Mouse (Mus musculus): ENCODE measurements around the gene Pah. TPM values are rescaled to one million over a fixed set of nuclear protein-coding genes. Genes with fewer than 3 reads are reported as not detected.

Gene Pah
- polyA plus RNA-seq, 1 experiment from 2014 or later: 0.60 TPM

DNA sequence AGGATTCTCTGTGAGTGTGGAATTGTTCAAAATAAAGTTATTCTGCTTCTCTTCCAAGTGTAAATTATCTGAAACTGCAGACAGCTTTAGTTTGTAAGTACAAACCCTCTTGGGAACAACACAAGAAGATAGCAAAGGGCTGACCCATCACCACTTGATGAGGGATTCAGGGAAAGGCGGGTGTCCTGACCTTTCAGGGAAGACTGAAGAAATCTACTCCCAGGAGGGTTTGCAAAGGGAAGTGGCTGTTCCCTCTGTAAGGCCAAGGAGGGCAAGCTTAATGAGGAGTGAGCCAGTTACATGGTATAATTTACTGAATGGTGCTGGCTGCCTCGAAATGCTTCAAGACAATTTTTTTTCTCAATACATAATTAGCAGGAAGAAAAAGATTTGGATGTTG, 72.3 kb downstream of the Pah start:
- Histone ChIP-seq H3K9ac (ENCODE audit: low read depth, low read length) (no peak overlapping the region), H3K36me3 (ENCODE audit: control insufficient read depth, insufficient read depth, low read length) (no peaks in the 10 kb centered on the region), H3K4me2 (replicated peaks; ENCODE audit: low read depth, low read length) (no peak overlapping the region), H3K4me1 (ENCODE audit: control insufficient read depth, insufficient read depth, low read length) (no peaks in the 10 kb centered on the region), H3K27me3 (ENCODE audit: control insufficient read depth, insufficient read depth, low read length) (no peaks in the 10 kb centered on the region), H3K27ac (ENCODE audit: low read depth, low read length) (no peak overlapping the region), H3K4me3 (ENCODE audit: low read length) (no peak overlapping the region), H3K9me3 (ENCODE audit: control insufficient read depth, low read length) (no peaks in the 10 kb centered on the region)
- ATAC-seq (ENCODE audit: low FRiP score, low TSS enrichment): no peak
- 29% methylated on average over 2 of the region's 2 CpGs for WGBS

GRCm38 (mm10) chr10:87596361-87597074, 74.9 kb downstream of the Pah start:
- Histone ChIP-seq H3K4me1 (ENCODE audit: control insufficient read depth, insufficient read depth, low read length) (no peaks in the 10 kb centered on the region), H3K4me3 (ENCODE audit: low read length) (no peak overlapping the region), H3K27me3 (ENCODE audit: control insufficient read depth, insufficient read depth, low read length) (no peaks in the 10 kb centered on the region), H3K9ac (ENCODE audit: low read depth, low read length) (no peak overlapping the region), H3K27ac (ENCODE audit: low read depth, low read length) (no peak overlapping the region), H3K36me3 (ENCODE audit: control insufficient read depth, insufficient read depth, low read length) (no peaks in the 10 kb centered on the region), H3K4me2 (replicated peaks; ENCODE audit: low read depth, low read length) (no peak overlapping the region), H3K9me3 (ENCODE audit: control insufficient read depth, low read length) (no peaks in the 10 kb centered on the region)
- WGBS: 39% methylated on average over 5 of the region's 5 CpGs
- ATAC-seq (ENCODE audit: low FRiP score, low TSS enrichment): no peak

DNA sequence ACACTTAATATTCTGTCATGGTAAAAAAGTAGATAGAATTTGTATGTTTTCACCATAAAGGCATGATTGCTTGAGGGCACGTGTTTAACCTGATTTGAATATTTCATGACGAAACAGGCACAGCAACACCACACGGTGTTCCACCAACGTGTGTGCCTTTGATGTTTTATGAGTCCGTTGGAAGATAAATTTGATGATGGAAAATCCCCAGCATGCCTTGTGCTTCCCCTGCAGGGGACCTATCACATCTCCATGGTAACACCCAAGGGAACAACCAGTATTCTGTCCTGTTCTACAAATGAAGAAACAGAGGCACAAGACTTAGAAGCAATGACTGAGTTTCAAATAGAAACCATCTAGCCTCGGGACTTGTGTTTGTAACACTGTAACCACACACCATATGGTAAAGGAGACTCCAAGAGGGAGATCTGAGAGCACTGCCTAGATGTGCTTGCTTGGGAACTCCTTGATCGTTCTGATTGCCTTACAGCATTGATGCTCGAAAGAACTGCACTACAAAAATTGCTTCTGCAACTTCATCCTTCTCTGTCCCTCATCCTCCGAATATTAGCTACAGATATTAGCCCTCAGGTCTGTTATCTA, 75.6 kb downstream of the Pah start:
- H3K9ac ChIP-seq (ENCODE audit: low read depth, low read length): no peak overlapping the region
- H3K4me1 ChIP-seq (ENCODE audit: control insufficient read depth, insufficient read depth, low read length): no peaks in the 10 kb centered on the region
- H3K27me3 ChIP-seq (ENCODE audit: control insufficient read depth, insufficient read depth, low read length): no peaks in the 10 kb centered on the region
- no peak for ATAC-seq (ENCODE audit: low FRiP score, low TSS enrichment)
- no peaks in the 10 kb centered on the region for H3K9me3 ChIP-seq (ENCODE audit: control insufficient read depth, low read length)
- H3K4me3 ChIP-seq (ENCODE audit: low read length): no peak overlapping the region
- H3K4me2 ChIP-seq (replicated peaks; ENCODE audit: low read depth, low read length): no peak overlapping the region
- WGBS: 62% methylated on average over 9 of the region's 9 CpGs
- no peaks in the 10 kb centered on the region for H3K36me3 ChIP-seq (ENCODE audit: control insufficient read depth, insufficient read depth, low read length)
- no peak overlapping the region for H3K27ac ChIP-seq (ENCODE audit: low read depth, low read length)

GRCm38 (mm10) chr10:87602151-87602550, 80.6 kb downstream of the Pah start:
- 69% methylated on average over 1 of the region's 1 CpGs for WGBS
- H3K36me3 ChIP-seq (ENCODE audit: control insufficient read depth, insufficient read depth, low read length): no peaks in the 10 kb centered on the region
- no peak overlapping the region for H3K27ac ChIP-seq (ENCODE audit: low read depth, low read length)
- H3K27me3 ChIP-seq (ENCODE audit: control insufficient read depth, insufficient read depth, low read length): no peaks in the 10 kb centered on the region
- no peak overlapping the region for H3K4me2 ChIP-seq (replicated peaks; ENCODE audit: low read depth, low read length)
- no peaks in the 10 kb centered on the region for H3K9me3 ChIP-seq (ENCODE audit: control insufficient read depth, low read length)
- H3K4me3 ChIP-seq (ENCODE audit: low read length): no peak overlapping the region
- no peak for ATAC-seq (ENCODE audit: low FRiP score, low TSS enrichment)
- H3K4me1 ChIP-seq (ENCODE audit: control insufficient read depth, insufficient read depth, low read length): no peaks in the 10 kb centered on the region
- H3K9ac ChIP-seq (ENCODE audit: low read depth, low read length): no peak overlapping the region

DNA sequence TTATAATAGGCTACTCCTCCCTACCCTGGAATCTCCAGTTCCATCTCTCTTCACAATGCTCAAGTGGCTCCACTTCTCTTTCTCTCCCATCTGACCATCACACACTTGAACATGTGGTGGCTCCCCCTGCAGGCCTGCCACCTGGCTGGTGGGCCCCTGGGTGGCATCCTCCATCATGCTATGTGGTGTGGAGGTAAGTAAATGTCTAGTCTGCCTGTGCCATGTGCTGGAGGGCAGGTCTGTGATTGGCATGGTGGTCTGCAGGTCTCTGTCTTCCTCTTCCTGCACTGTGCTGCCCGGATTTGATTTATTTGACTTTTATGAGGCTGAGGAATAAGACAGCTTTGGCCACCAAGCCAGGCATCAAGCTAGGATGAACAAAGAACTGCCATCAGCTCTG, 103.6 kb downstream of the Pah start:
- Histone ChIP-seq H3K9ac (ENCODE audit: low read depth, low read length) (no peak overlapping the region), H3K36me3 (ENCODE audit: control insufficient read depth, insufficient read depth, low read length) (no peaks in the 10 kb centered on the region), H3K4me3 (ENCODE audit: low read length) (no peak overlapping the region), H3K4me2 (replicated peaks; ENCODE audit: low read depth, low read length) (no peak overlapping the region), H3K27me3 (ENCODE audit: control insufficient read depth, insufficient read depth, low read length) (no peaks in the 10 kb centered on the region), H3K9me3 (ENCODE audit: control insufficient read depth, low read length) (no peaks in the 10 kb centered on the region), H3K27ac (ENCODE audit: low read depth, low read length) (no peak overlapping the region), H3K4me1 (ENCODE audit: control insufficient read depth, insufficient read depth, low read length) (no peaks in the 10 kb centered on the region)
- no peak for ATAC-seq (ENCODE audit: low FRiP score, low TSS enrichment)
- WGBS: 88% methylated on average over 1 of the region's 1 CpGs

Other genes starting within 250 kb of the Pah start
- 0.70 and 0.93 TPM in 2 replicates for gene Ascl1, start 28.1 kb upstream of the Pah start, polyA plus RNA-seq (2014; fragmentation: Nextera tagmentation; extraction: Ambion mirVana)